Mouse (Mus musculus) urinary bladder, adult 2 months (tissue): ENCODE measurements around the gene Bicc1. TPM values are rescaled to one million over a fixed set of nuclear protein-coding genes. Genes with fewer than 3 reads are reported as not detected.
"Not testable (repeated sequence)": the region's sequence is repeated elsewhere in the genome, so short reads cannot be mapped to it uniquely, and the experiment has no call there.

Experiments
- DNase-seq: peaks from one replicate; pipeline ENCODE4 v3.0.0; 2022; ENCODE audit warnings: low spot score
- polyA plus RNA-seq: library from polyadenylated mRNA; depleted of rRNA; stranded (reverse); fragments of >200 nt; gene quantifications from 2 replicates; pipeline ENCODE4 v1.2.3, GENCODE M21; 2012

Bicc1 gene
- polyA plus RNA-seq, 1 experiment, result 28.5 TPM

- DNase-seq, result no peak
These were observed 210.0 kb downstream of the Bicc1 start for GRCm38 (mm10) chr10:70949254-70950104.

- no peak for DNase-seq
These were observed 211.2 kb downstream of the Bicc1 start for GRCm38 (mm10) chr10:70948276-70948675.

DNA sequence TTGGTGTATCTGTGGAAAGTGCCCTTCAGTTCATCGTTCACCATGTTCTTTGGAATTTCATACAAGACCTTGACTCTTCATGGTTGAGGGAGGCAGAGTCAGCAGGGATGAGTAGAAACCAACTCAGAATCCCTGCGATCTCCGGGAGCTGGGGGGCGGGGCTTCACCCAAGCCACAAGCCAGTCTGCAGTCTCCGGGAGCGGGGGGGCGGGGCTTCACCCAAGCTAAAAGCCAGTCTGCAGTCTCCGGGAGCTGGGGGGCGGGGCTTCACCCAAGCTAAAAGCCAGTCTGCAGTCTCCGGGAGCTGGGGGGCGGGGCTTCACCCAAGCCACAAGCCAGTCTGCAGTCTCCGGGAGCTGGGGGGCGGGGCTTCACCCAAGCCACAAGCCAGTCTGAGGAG lies 213.4 kb downstream of the Bicc1 start:
- not testable (repeated sequence) for DNase-seq

DNA sequence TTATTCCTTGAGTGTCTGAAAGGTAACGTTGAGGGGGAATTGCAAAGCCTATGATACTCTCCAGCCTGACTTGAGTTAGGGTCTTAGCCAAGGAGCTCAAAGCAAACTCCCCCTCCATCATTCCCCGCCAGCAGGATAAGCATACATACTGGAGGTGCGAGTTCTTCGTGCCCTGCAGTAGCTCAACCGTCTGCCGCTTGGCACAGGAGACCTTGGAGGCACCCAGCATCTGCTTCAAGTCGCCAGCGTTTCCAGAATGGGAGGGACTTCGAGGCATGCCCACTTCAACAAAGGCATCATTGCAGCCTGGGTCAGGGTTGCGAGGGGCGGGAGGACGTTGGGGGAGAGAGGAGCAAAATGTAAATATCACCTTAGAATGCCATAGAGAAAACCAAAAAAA lies 214.4 kb downstream of the Bicc1 start:
- no peak for DNase-seq

- no peak for DNase-seq
These were observed 217.9 kb downstream of the Bicc1 start for GRCm38 (mm10) chr10:70941623-70942022.

DNA sequence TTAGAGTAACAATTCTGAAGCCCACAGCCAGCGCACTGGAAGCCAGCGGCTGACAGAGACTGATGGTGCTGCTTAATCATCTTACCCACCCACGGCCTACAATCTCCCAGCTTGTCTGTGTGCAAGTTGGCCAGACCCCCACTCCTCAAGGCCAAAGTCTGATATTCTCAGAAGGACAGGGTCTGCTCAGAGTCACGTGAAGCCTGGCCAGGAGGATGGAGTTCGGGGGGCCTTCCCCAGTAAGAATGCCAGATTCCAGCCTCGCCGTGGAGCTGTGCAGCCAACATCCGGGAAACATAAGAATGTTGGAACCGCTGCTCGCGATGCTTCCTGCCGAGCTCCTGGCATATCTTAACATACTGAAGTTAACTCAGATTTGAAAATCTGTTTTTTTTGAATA lies 219.7 kb downstream of the Bicc1 start:
- no peak for DNase-seq

- no peak for DNase-seq
These were observed 222.1 kb downstream of the Bicc1 start for GRCm38 (mm10) chr10:70937450-70937849.

GRCm38 (mm10) chr10:70936008-70936407 lies 223.5 kb downstream of the Bicc1 start:
- no peak for DNase-seq

GRCm38 (mm10) chr10:70926126-70926525 lies 233.4 kb downstream of the Bicc1 start:
- DNase-seq, result no peak

- DNase-seq, result no peak
These were observed 235.2 kb downstream of the Bicc1 start for GRCm38 (mm10) chr10:70924348-70924747.

- DNase-seq, result no peak
These were observed 235.6 kb downstream of the Bicc1 start for GRCm38 (mm10) chr10:70923936-70924335.

DNA sequence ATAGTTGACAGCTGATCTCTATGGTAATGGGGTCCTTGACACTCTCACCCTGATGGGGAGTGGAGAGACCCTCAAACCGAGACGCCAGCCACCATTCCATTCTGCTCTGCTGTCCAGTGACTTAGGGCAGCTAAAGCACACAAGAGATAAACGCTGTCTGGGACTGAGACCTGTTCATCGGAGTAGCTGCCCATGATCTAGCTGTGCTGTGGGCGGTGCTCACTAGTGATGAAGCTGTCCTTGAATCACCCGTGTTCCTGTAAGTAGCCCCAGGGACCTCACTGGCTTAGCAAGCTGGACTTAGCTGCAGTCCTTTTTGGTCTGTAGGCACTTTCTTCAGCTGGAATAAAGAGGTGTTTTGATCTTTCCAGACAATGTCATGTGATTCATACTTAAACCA lies 238.0 kb downstream of the Bicc1 start:
- DNase-seq, result no peak

GRCm38 (mm10) chr10:70919851-70920250 lies 239.6 kb downstream of the Bicc1 start:
- DNase-seq, result no peak

DNA sequence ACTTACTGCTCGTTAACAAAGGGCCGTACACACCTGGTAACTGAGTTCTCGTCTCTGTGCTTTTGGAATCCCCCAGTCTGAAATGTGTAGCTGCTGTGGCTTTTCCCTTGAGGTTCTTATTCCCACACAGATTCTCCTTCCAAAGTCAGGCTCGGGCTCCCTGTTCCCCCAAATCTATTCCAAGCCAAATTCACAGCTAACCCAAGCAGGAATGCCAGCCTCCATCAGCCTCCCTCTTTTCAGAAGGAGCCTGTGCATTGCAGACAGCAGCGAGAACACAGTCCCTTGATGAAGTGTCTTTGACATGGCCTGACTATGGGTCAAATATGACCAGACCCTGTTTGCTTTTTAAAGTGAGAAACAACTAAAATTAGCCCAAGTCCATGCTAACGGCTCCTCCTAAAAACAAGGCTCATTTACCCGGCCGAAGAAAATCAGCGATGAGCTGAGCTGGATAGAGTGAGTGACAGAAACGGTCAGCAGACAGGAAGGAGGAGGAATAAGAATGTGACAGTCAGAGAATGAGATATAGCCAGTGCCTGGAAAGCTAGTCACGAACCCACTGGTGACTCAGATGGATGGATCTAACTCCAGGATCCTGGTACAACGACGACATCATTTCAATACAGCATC lies 240.4 kb downstream of the Bicc1 start:
- DNase-seq, result no peak

- DNase-seq, result no peak
These were observed 242.8 kb downstream of the Bicc1 start for GRCm38 (mm10) chr10:70916697-70917096.

GRCm38 (mm10) chr10:70915096-70915495 lies 244.4 kb downstream of the Bicc1 start:
- no peak for DNase-seq

DNA sequence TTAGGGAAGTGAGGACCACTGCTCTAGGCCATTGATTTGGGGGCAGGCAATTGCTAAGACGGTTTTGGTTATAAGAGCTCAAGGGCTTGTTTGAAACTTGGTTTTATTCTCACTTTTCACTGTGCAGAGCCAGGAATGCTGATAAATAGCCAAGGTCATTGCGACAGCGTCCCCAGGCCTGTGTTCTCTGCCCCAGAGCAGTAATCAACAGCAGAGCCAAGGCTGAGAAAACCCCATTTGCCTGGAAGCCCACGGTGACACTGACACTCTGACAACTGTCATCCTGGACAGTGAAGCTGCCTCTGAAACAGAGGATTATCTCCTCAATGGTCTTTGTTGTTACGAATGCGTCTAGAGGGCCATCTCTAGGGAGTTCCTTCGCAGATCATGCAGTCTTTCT lies 255.6 kb downstream of the Bicc1 start:
- DNase-seq, result no peak

DNA sequence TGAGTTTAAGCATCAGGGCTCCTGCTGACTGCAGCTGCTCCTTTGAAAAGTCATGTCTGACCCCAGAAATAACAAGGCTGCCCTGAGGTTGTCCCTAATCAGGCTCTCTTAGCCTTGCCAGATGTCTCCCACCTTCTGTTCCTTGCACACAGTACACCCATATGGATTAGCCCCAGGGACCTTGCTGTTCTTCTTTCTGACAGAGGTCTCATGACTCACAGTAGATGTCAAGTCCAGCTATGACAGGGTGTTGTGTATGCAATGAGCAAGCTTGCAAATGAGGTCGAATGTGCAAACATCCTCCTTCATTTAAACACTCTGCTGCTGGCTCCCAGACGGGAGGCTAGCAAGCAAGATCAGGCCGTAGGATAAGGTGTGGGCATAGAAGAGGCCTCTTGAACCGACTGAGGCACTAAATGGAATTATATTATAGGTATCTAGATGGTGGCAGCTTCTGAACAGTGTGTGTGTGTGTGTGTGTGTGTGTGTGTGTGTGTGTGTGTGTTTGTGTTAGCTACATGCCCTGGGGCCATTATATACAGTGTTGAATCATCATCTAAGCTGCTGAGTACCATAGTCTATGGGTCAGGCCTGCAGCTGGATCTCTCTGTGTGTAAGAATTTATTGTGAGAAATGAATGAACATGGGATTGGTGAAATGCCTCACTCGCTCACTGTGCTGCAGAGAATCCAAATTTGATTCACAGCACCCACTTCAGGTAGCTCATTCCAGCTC lies 256.6 kb downstream of the Bicc1 start:
- DNase-seq, result no peak

- DNase-seq, result no peak
These were observed 258.2 kb downstream of the Bicc1 start for GRCm38 (mm10) chr10:70901193-70901875.

- DNase-seq, result no peak
These were observed 263.6 kb downstream of the Bicc1 start for GRCm38 (mm10) chr10:70895891-70896290.

- no peak for DNase-seq
These were observed 281.5 kb downstream of the Bicc1 start for GRCm38 (mm10) chr10:70878046-70878445.

- no peak for DNase-seq
These were observed 281.9 kb downstream of the Bicc1 start for GRCm38 (mm10) chr10:70877631-70878030.
